Mouse (Mus musculus): ENCODE measurements around the gene Tmem221. TPM values are rescaled to one million over a fixed set of nuclear protein-coding genes. Genes with fewer than 3 reads are reported as not detected.

Gene Tmem221
- polyA plus RNA-seq, 1 experiment from 2014 or later: 0.53 TPM

DNA sequence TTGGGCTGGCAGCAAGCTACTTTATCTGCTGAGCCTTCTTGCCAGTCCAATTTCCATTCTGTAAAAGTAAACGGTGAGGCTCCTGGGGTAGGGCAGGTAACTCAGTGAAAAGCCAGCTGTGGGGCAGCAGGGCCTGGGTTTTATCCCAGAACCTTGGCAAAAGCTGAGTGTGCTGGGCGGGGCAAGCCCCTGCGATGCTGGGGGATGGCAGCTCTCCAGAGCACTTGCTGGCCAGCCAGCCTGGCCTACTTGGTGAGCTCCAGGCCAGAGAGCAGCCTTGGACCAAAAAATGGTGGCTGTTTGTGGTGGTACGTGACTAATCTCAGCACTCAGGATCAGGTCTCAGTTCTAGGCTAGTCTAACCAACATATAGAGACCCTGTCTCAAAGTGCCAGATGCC lies 52.7 kb downstream of the Tmem221 start:
- H3K27me3 ChIP-seq (ENCODE audit: control insufficient read depth, insufficient read depth, low read length): peaks cover 49% of the 10 kb centered on the region
- ATAC-seq (ENCODE audit: insufficient number of reproducible peaks, insufficient read depth, low FRiP score, low read depth): no peak
- no peak overlapping the region for H3K27ac ChIP-seq (replicated peaks in 1 of 2; ENCODE audit: control insufficient read depth in 1 of 2, insufficient read depth in 1 of 2, low read depth in 2 of 2, low read length in 2 of 2)
- H3K36me3 ChIP-seq (ENCODE audit: control insufficient read depth, insufficient read depth, low read length): no peaks in the 10 kb centered on the region
- H3K9me3 ChIP-seq (ENCODE audit: control insufficient read depth, low read length): no peaks in the 10 kb centered on the region
- 67% methylated on average over 4 of the region's 4 CpGs for WGBS
- H3K9ac ChIP-seq (ENCODE audit: low read length): no peak overlapping the region
- H3K4me2 ChIP-seq (ENCODE audit: low read length): no peak overlapping the region
- no peak overlapping the region for H3K4me3 ChIP-seq (ENCODE audit: control insufficient read depth in 1 of 2, insufficient read depth in 1 of 2, low read depth in 1 of 2, low read length in 2 of 2)
- H3K4me1 ChIP-seq (ENCODE audit: control insufficient read depth in 2 of 2, insufficient read depth in 2 of 2, low read length in 2 of 2): peaks cover 7 to 8% of the 10 kb centered on the region in 2 experiments; a peak in 3 of 4 replicates

DNA sequence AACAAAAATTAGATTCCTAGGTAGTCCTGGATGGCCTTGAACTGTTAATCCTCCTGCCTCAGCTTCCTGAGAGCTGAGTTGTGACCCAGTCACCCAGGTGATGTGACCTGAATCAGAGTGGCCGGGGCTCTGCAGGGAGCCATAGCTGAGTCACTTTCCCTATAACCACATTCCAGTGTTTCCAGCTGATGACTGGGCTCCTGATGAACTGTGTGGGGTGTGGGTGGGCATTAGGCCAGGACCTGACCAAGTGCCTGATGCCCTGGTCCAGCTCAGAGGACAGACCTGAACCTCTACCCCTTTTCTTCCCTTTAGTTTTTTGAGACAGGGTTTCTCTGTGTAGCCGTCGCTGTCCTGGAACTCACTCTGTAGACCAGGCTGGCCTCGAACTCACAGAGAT lies 53.3 kb downstream of the Tmem221 start:
- peaks cover 43% of the 10 kb centered on the region for H3K27me3 ChIP-seq (ENCODE audit: control insufficient read depth, insufficient read depth, low read length)
- no peak for ATAC-seq (ENCODE audit: insufficient number of reproducible peaks, insufficient read depth, low FRiP score, low read depth)
- H3K9me3 ChIP-seq (ENCODE audit: control insufficient read depth, low read length): no peaks in the 10 kb centered on the region
- H3K4me1 ChIP-seq (ENCODE audit: control insufficient read depth in 2 of 2, insufficient read depth in 2 of 2, low read length in 2 of 2): peaks cover 7 to 8% of the 10 kb centered on the region in 2 experiments; a peak in 3 of 4 replicates
- no peak overlapping the region for H3K9ac ChIP-seq (ENCODE audit: low read length)
- H3K4me2 ChIP-seq (ENCODE audit: low read length): no peak overlapping the region
- no peak overlapping the region for H3K4me3 ChIP-seq (ENCODE audit: control insufficient read depth in 1 of 2, insufficient read depth in 1 of 2, low read depth in 1 of 2, low read length in 2 of 2)
- WGBS: 91% methylated on average over 4 of the region's 4 CpGs
- no peak overlapping the region for H3K27ac ChIP-seq (replicated peaks in 1 of 2; ENCODE audit: control insufficient read depth in 1 of 2, insufficient read depth in 1 of 2, low read depth in 2 of 2, low read length in 2 of 2)
- H3K36me3 ChIP-seq (ENCODE audit: control insufficient read depth, insufficient read depth, low read length): no peaks in the 10 kb centered on the region

DNA sequence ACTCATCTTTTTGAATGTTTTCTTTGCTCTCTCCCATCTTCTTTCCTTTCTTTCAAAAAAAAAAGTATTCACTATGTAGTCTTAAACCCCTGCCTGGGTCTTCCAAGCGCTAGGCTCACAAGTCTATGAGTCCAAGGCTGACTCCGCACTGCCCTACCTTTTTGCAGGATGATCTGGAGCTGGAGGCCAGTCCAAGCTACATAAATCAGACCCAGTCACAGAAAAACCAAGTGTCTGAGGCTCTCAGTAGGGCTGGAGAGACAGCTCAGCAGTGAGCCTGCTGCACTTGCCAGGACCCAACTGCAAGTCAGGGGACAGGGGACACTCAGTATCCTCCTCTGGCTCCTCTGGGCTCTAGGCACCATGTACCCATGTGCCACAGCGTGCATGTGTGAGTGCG lies 54.3 kb downstream of the Tmem221 start:
- Histone ChIP-seq H3K4me3 (ENCODE audit: control insufficient read depth in 1 of 2, insufficient read depth in 1 of 2, low read depth in 1 of 2, low read length in 2 of 2) (no peak overlapping the region), H3K9me3 (ENCODE audit: control insufficient read depth, low read length) (no peaks in the 10 kb centered on the region), H3K27ac (replicated peaks in 1 of 2; ENCODE audit: control insufficient read depth in 1 of 2, insufficient read depth in 1 of 2, low read depth in 2 of 2, low read length in 2 of 2) (no peak overlapping the region), H3K4me2 (ENCODE audit: low read length) (no peak overlapping the region), H3K9ac (ENCODE audit: low read length) (no peak overlapping the region), H3K36me3 (ENCODE audit: control insufficient read depth, insufficient read depth, low read length) (no peaks in the 10 kb centered on the region), H3K27me3 (ENCODE audit: control insufficient read depth, insufficient read depth, low read length) (peaks cover 35% of the 10 kb centered on the region), H3K4me1 (ENCODE audit: control insufficient read depth in 2 of 2, insufficient read depth in 2 of 2, low read length in 2 of 2) (peaks cover 8 to 12% of the 10 kb centered on the region in 2 experiments; a peak in 3 of 4 replicates)
- 87% methylated on average over 4 of the region's 4 CpGs for WGBS
- no peak for ATAC-seq (ENCODE audit: insufficient number of reproducible peaks, insufficient read depth, low FRiP score, low read depth)

Other genes starting within 250 kb of the Tmem221 start
- 87.1 and 95.4 TPM in 2 replicates for gene Use1, start 192.0 kb downstream of the Tmem221 start, polyA plus RNA-seq (2014; fragmentation: Nextera tagmentation; extraction: Ambion mirVana)
- gene Ocel1, start 187.6 kb downstream of the Tmem221 start, polyA plus RNA-seq (2014; fragmentation: Nextera tagmentation; extraction: Ambion mirVana): 3.6 TPM in 2 replicates
- gene Nr2f6, start 176.9 kb downstream of the Tmem221 start, polyA plus RNA-seq (2014; fragmentation: Nextera tagmentation; extraction: Ambion mirVana): 57.1 and 62.4 TPM in 2 replicates
- 10.8 TPM in 2 replicates for gene Ushbp1, start 163.1 kb downstream of the Tmem221 start, polyA plus RNA-seq (2014; fragmentation: Nextera tagmentation; extraction: Ambion mirVana)
- gene Babam1, start 162.0 kb downstream of the Tmem221 start, polyA plus RNA-seq (2014; fragmentation: Nextera tagmentation; extraction: Ambion mirVana): 84.5 and 86.1 TPM in 2 replicates
- 16.7 and 20.7 TPM in 2 replicates for gene Ankle1, start 152.9 kb downstream of the Tmem221 start, polyA plus RNA-seq (2014; fragmentation: Nextera tagmentation; extraction: Ambion mirVana)
- 20.8 and 29.2 TPM in 2 replicates for gene Abhd8, start 95.2 kb downstream of the Tmem221 start, polyA plus RNA-seq (2014; fragmentation: Nextera tagmentation; extraction: Ambion mirVana)
- 191 and 193 TPM in 2 replicates for gene Mrpl34, start 93.9 kb downstream of the Tmem221 start, polyA plus RNA-seq (2014; fragmentation: Nextera tagmentation; extraction: Ambion mirVana)
- 76.7 and 79.1 TPM in 2 replicates for gene Dda1, start 89.7 kb downstream of the Tmem221 start, polyA plus RNA-seq (2014; fragmentation: Nextera tagmentation; extraction: Ambion mirVana)
- 1.5 and 1.8 TPM in 2 replicates for gene Ano8, start 72.9 kb downstream of the Tmem221 start, polyA plus RNA-seq (2014; fragmentation: Nextera tagmentation; extraction: Ambion mirVana)
- 3.3 and 4.4 TPM in 2 replicates for gene Gtpbp3, start 70.8 kb downstream of the Tmem221 start, polyA plus RNA-seq (2014; fragmentation: Nextera tagmentation; extraction: Ambion mirVana)
- 109 and 121 TPM in 2 replicates for gene Plvap, start 47.1 kb downstream of the Tmem221 start, polyA plus RNA-seq (2014; fragmentation: Nextera tagmentation; extraction: Ambion mirVana)
- gene Ccdc194, start 33.2 kb downstream of the Tmem221 start, polyA plus RNA-seq (2014; fragmentation: Nextera tagmentation; extraction: Ambion mirVana): 0.35 and 0.89 TPM in 2 replicates
- gene Bst2, start 21.4 kb downstream of the Tmem221 start, polyA plus RNA-seq (2014; fragmentation: Nextera tagmentation; extraction: Ambion mirVana): 10.8 and 19.0 TPM in 2 replicates
- gene Mvb12a, start 15.9 kb downstream of the Tmem221 start, polyA plus RNA-seq (2014; fragmentation: Nextera tagmentation; extraction: Ambion mirVana): 62.2 and 64.0 TPM in 2 replicates
- gene Nxnl1, start 7.7 kb upstream of the Tmem221 start, polyA plus RNA-seq (2014; fragmentation: Nextera tagmentation; extraction: Ambion mirVana): not detected in 2 replicates
- gene Slc27a1, start 10.0 kb upstream of the Tmem221 start, polyA plus RNA-seq (2014; fragmentation: Nextera tagmentation; extraction: Ambion mirVana): 14.6 and 15.3 TPM in 2 replicates
- gene Pgls, start 33.3 kb upstream of the Tmem221 start, polyA plus RNA-seq (2014; fragmentation: Nextera tagmentation; extraction: Ambion mirVana): 199 and 201 TPM in 2 replicates
- 1.4 and 1.5 TPM in 2 replicates for gene Fam129c, start 38.8 kb upstream of the Tmem221 start, polyA plus RNA-seq (2014; fragmentation: Nextera tagmentation; extraction: Ambion mirVana)
- gene Colgalt1, start 52.1 kb upstream of the Tmem221 start, polyA plus RNA-seq (2014; fragmentation: Nextera tagmentation; extraction: Ambion mirVana): 58.1 and 61.6 TPM in 2 replicates
- 0.38 and 0.89 TPM in 2 replicates for gene Unc13a, start 112.9 kb upstream of the Tmem221 start, polyA plus RNA-seq (2014; fragmentation: Nextera tagmentation; extraction: Ambion mirVana)
- gene Jak3, start 117.4 kb upstream of the Tmem221 start, polyA plus RNA-seq (2014; fragmentation: Nextera tagmentation; extraction: Ambion mirVana): 5.9 and 6.3 TPM in 2 replicates
- gene Insl3, start 130.3 kb upstream of the Tmem221 start, polyA plus RNA-seq (2014; fragmentation: Nextera tagmentation; extraction: Ambion mirVana): 2.4 and 2.7 TPM in 2 replicates
- 3.0 and 3.1 TPM in 2 replicates for gene B3gnt3, start 142.9 kb upstream of the Tmem221 start, polyA plus RNA-seq (2014; fragmentation: Nextera tagmentation; extraction: Ambion mirVana)
- gene Fcho1, start 166.8 kb upstream of the Tmem221 start, polyA plus RNA-seq (2014; fragmentation: Nextera tagmentation; extraction: Ambion mirVana): 0.61 and 1.4 TPM in 2 replicates

Data from heart, embryonic 14.5 days (tissue).